Comparison of ENCODE assay signal across 8 mouse cellular contexts in the genomic region with DNA sequence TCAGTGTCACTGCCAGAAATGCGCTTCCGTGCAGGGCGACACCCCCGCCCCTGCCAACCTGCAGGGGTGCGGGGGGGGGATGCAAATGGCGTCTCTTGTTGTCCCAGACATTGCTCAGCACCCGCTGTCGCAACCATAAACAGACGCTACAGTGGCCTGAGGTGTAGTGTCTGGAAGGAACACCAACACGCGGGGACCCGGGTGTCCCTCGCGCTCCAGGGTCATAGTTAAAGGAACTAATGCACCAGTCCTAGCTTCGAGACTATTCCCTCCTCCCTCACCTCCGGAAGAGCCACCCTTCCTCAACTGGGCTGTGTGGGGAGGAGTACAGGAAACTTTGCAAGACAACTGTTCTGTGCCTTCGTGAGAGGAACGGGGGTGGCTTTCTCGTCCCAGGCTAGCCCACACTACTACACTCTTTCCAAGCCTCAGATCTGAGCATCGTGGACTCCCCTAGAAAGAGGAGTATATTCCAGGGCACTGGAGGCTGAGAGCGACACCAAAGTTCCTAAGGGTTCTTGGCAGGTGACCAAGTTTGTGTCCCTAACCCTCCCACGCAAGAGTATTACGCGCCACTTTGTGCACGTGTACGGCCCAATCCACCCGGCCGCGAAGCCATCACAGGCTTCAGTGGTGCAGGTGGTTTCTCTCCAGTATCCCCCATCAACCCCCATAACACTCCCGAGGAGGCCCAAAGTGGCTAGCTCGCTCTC. TPM values are rescaled to one million over a fixed set of nuclear protein-coding genes. Genes with fewer than 3 reads are reported as not detected.
DNase-seq lines count a peak whose midpoint lies in the region; ATAC-seq and TF ChIP-seq lines count a peak whose summit lies in the region.

No protein-coding gene starts in this region.

- no peak for TF ChIP-seq RAD21 in MEL (IDR thresholded peaks at IDR 0.05; ENCODE audit: low read depth, low read length)

- H3K4me2 ChIP-seq in intestine, embryonic 16.5 days (ENCODE audit: low read depth, low read length) = peak overlapping the region; percentile 62
- H3K4me2 ChIP-seq in neural tube, embryonic 14.5 days (ENCODE audit: low read depth, low read length) = peak overlapping the region; percentile 53

- TF ChIP-seq POLR2A in MEL (IDR thresholded peaks at IDR 0.05; ENCODE audit: control insufficient read depth in 1 of 2, insufficient read depth in 1 of 2, low read depth in 1 of 2, low read length in 2 of 2, poor library complexity in 1 of 2) = no peak
- peak; percentile 54; the same call in 1 of the 2 replicates for TF ChIP-seq POLR2A in lung, adult 2 months (IDR thresholded peaks at IDR 0.05; ENCODE audit: borderline replicate concordance, extremely low read depth, low read depth, low read length)

- H3K36me3 ChIP-seq in MEL (ENCODE audit: control insufficient read depth in 1 of 2, insufficient read depth in 2 of 2, low read length in 2 of 2) = no peaks in the 10 kb centered on the region
- no peaks in the 10 kb centered on the region for H3K36me3 ChIP-seq in intestine, embryonic 16.5 days (ENCODE audit: control insufficient read depth, insufficient read depth, low read length)
- H3K36me3 ChIP-seq in neural tube, embryonic 14.5 days (ENCODE audit: control insufficient read depth, insufficient read depth, low read length) = no peaks in the 10 kb centered on the region

- ATAC-seq in intestine, embryonic 16.5 days = peak; percentile 13; the same call in 1 of the 2 replicates
- ATAC-seq in neural tube, embryonic 14.5 days (ENCODE audit: low read depth) = peak; percentile 32

- 8% methylated on average over 30 of the region's 31 CpGs for WGBS in intestine, embryonic 16.5 days
- WGBS in lung, adult 2 months = 8% methylated on average over 31 of the region's 31 CpGs
- 8% methylated on average over 30 of the region's 31 CpGs for WGBS in neural tube, embryonic 14.5 days

- H3K9me3 ChIP-seq in MEL (replicated peaks; ENCODE audit: insufficient read depth, low read length) = no peaks in the 10 kb centered on the region
- H3K9me3 ChIP-seq in intestine, embryonic 16.5 days (ENCODE audit: control insufficient read depth, low read length) = no peaks in the 10 kb centered on the region
- no peaks in the 10 kb centered on the region for H3K9me3 ChIP-seq in neural tube, embryonic 14.5 days (ENCODE audit: control insufficient read depth, low read length)

- no peaks in the 10 kb centered on the region for H3K27me3 ChIP-seq in MEL (ENCODE audit: control insufficient read depth in 1 of 2, insufficient read depth in 2 of 2, low read length in 2 of 2)
- peaks cover 34% of the 10 kb centered on the region for H3K27me3 ChIP-seq in intestine, embryonic 16.5 days (replicated peaks; ENCODE audit: control insufficient read depth, insufficient read depth, low read length)
- H3K27me3 ChIP-seq in neural tube, embryonic 14.5 days (ENCODE audit: control insufficient read depth, insufficient read depth, low read length) = peaks cover 5% of the 10 kb centered on the region; the same call in 1 of the 2 replicates

- no peak overlapping the region for H3K27ac ChIP-seq in MEL (ENCODE audit: control insufficient read depth, low read depth, low read length)
- peak overlapping the region; percentile 88 for H3K27ac ChIP-seq in intestine, embryonic 16.5 days (ENCODE audit: low read length)
- peak overlapping the region; percentile 22; the same call in 1 of the 2 replicates for H3K27ac ChIP-seq in neural tube, embryonic 14.5 days (ENCODE audit: low read depth, low read length)

- 0 out of 4 replicates have a peak overlapping the region, but pooled peaks of 1 of the 2 experiments have one; percentile 47 for H3K4me3 ChIP-seq in MEL (ENCODE audit: control insufficient read depth in 1 of 2, insufficient read depth in 1 of 2, low read depth in 2 of 2, low read length in 2 of 2)
- peak overlapping the region; percentile 49 for H3K4me3 ChIP-seq in intestine, embryonic 16.5 days (ENCODE audit: low read length)
- H3K4me3 ChIP-seq in lung, adult 2 months (replicated peaks; ENCODE audit: extremely low read depth, low read depth, low read length) = peak overlapping the region; percentile 51
- H3K4me3 ChIP-seq in neural tube, embryonic 14.5 days (ENCODE audit: low read depth, low read length) = peak overlapping the region; percentile 39

- no peak for TF ChIP-seq EP300 in MEL (IDR thresholded peaks at IDR 0.05; ENCODE audit: low read depth in 1 of 2, low read length in 2 of 2)

- TF ChIP-seq CTCF in MEL (IDR thresholded peaks at IDR 0.05 in 2 of 3, conservative IDR thresholded peaks at IDR 0.05 in 1 of 3; ENCODE audit: control insufficient read depth in 1 of 3, insufficient read depth in 1 of 3, low read depth in 2 of 3, low read length in 3 of 3, poor library complexity in 1 of 3, severe bottlenecking in 1 of 3) = no peak
- TF ChIP-seq CTCF in lung, adult 2 months (IDR thresholded peaks at IDR 0.05; ENCODE audit: insufficient read depth, low read length) = no peak

- peaks cover 0 to 13% of the 10 kb centered on the region in 2 experiments; a peak in 2 of 4 replicates for H3K4me1 ChIP-seq in MEL (ENCODE audit: control insufficient read depth in 1 of 2, insufficient read depth in 2 of 2, low read length in 2 of 2)
- H3K4me1 ChIP-seq in intestine, embryonic 16.5 days (ENCODE audit: control insufficient read depth, insufficient read depth, low read length) = peaks cover 11% of the 10 kb centered on the region; the same call in 1 of the 2 replicates
- no peaks in the 10 kb centered on the region; the same call in 1 of the 2 replicates for H3K4me1 ChIP-seq in lung, adult 2 months (ENCODE audit: control insufficient read depth, insufficient read depth, low read length)
- no peaks in the 10 kb centered on the region; the same call in 1 of the 2 replicates for H3K4me1 ChIP-seq in neural tube, embryonic 14.5 days (ENCODE audit: control insufficient read depth, insufficient read depth, low read length)

- no peak overlapping the region for H3K9ac ChIP-seq in MEL (ENCODE audit: control insufficient read depth, low read depth, low read length, poor library complexity, severe bottlenecking)
- H3K9ac ChIP-seq in intestine, embryonic 16.5 days (ENCODE audit: low read depth, low read length) = peak overlapping the region; percentile 74
- peak overlapping the region; percentile 62; the same call in 1 of the 2 replicates for H3K9ac ChIP-seq in neural tube, embryonic 14.5 days (replicated peaks; ENCODE audit: low read depth, low read length)

- peak; percentile 50 for DNase-seq in adrenal gland, adult 2 months
- DNase-seq in adrenal gland, adult 8-10 months = no peak
- DNase-seq in MEL (ENCODE audit: low read depth, low spot score) = no peak
- peak; percentile 13 to 14 for DNase-seq in gastrocnemius, postnatal 4 days (ENCODE audit: low spot score in 2 of 2)
- peak; percentile 48 for DNase-seq in lung, adult 2 months
- no peak for DNase-seq in cerebellum, adult 8-10 months

- H3K79me2 ChIP-seq in MEL (ENCODE audit: control insufficient read depth, insufficient read depth, low read length, poor library complexity) = no peaks in the 10 kb centered on the region

TF ChIP-seq in MEL, 35 proteins besides CTCF, POLR2A, EP300 and RAD21:
- TF ChIP-seq TBP (IDR thresholded peaks at IDR 0.05; ENCODE audit: low read depth, low read length) (no peak), ELF1 (IDR thresholded peaks at IDR 0.05; ENCODE audit: low read depth, low read length) (no peak), MAZ (IDR thresholded peaks at IDR 0.05; ENCODE audit: low read depth, low read length) (no peak), NELFE (IDR thresholded peaks at IDR 0.05; ENCODE audit: low read depth, low read length) (no peak), HCFC1 (IDR thresholded peaks at IDR 0.05; ENCODE audit: low read depth, low read length) (0 out of 2 replicates have a peak, but pooled peaks have one; percentile 3)

RNA-seq across cellular contexts. Expression of a gene that starts 1.2 kb away (rescaled TPM):
- total RNA-seq in adrenal gland, adult 2 months (2021) = 10 to 100 TPM; 11.8 to 16.9 TPM
- polyA plus RNA-seq in adrenal gland, adult 2 months (2012; rRNA removed) = 7.5 and 9.3 TPM in 2 replicates
- total RNA-seq in adrenal gland, adult 8-10 months (2022) = 10 to 100 TPM; 15.7 to 26.8 (median 19.2) TPM
- total RNA-seq in MEL (2012; rRNA removed) = 61.6 and 72.2 TPM in 2 replicates
- 10 to 100 TPM; 44.6 to 88.7 TPM for polyA plus RNA-seq in MEL (2012; ENCODE audit: insufficient read depth in 1 of 2, insufficient read length in 2 of 2, low read depth in 1 of 2, low replicate concordance in 2 of 2, missing spikeins in 1 of 2)
- total RNA-seq in gastrocnemius, postnatal 4 days (2021) = 10 to 100 TPM; 38.1 to 38.7 TPM
- polyA plus RNA-seq in intestine, embryonic 16.5 days (2015; fragmentation: Nextera tagmentation; extraction: Ambion mirVana) = 8.1 and 9.8 TPM in 2 replicates
- 12.7 and 15.8 TPM in 2 replicates for polyA plus RNA-seq in lung, adult 2 months (2012; rRNA removed)
- polyA plus RNA-seq in neural tube, embryonic 14.5 days (2014; fragmentation: Nextera tagmentation; extraction: Ambion mirVana) = 17.9 and 21.1 TPM in 2 replicates

Comparison
In these comparisons a context has a peak if more than half of its experiments do, and no peak if none do; other contexts are left out.
1. DNase-seq: peak in adrenal gland, adult 2 months (single experiment), gastrocnemius, postnatal 4 days (2 of 2) and lung, adult 2 months (single experiment); none in adrenal gland, adult 8-10 months (single experiment), MEL (single experiment) and cerebellum, adult 8-10 months (single experiment).